Mouse (Mus musculus) heart, postnatal 14 days (tissue): ENCODE results near the gene Tbx21. TPM values are rescaled to one million over a fixed set of nuclear protein-coding genes. Genes with fewer than 3 reads are reported as not detected.

ENCODE experiments used
- DNase-seq, 2 experiments: peaks; one replicate each; pipeline ENCODE4 v3.0.0; 2021 to 2022
- intact Hi-C: fragments of 180-260 bp; cut with DNase I; formaldehyde crosslinking; loops from one replicate; pipeline ENCODE4 v1.15.1; 2025
- total RNA-seq, 2 experiments: library from RNA; stranded (reverse); gene quantifications; 2 replicates each; pipeline ENCODE4 v1.2.3; 2021

The Tbx21 gene
- total RNA-seq, 2 experiments from 2014 or later: 0.12 TPM; not detected in 1

GRCm38 (mm10) chr11:97086365-97086764, 28.8 kb downstream of the Tbx21 start:
- DNase-seq: no peak
- intact Hi-C loops: no loop called here

- intact Hi-C loops: no loop called here
- no peak for DNase-seq
Measured at GRCm38 (mm10) chr11:97084821-97085505, 30.2 kb downstream of the Tbx21 start.

DNA sequence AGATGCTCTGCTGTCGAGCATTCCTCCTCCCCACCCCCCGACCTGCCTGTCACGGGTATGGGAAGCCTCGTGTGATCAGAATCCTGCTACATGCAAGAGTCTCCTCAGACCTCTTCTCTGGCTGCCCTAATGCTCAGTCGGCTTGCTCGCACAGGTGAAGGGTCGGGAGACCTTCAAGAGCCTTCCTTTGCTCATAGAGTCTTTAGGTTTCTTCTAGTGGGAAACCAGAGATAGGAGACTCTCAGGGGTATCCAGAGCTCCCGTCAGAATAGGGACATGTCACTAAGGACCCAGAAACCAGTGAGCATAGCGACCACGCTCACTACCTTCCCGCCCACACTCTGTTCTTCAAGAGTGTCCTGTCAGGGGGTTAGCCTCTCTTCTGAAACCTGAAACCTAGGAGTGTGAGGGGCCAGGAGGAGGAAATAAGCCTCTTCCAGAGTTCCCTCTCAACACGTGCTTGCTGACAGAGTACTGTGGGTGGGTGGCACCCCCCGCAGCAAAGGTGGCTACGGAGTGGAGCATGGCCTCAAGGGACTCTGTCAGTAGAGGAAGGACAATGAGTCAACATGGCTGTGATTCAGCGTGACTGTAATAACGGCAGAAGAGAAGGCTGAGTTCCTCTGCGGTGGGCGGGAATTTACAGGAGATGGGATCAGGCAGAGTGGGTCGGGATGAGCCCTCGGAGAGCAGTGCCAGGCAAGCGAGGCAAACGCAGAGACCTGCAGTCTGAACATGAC, 31.6 kb downstream of the Tbx21 start:
- intact Hi-C loops: no loop called here
- DNase-seq: no peak

- peak; percentile 39 to 57 for DNase-seq
- intact Hi-C loops: no loop called here
Measured at GRCm38 (mm10) chr11:97082977-97083376, 32.2 kb downstream of the Tbx21 start.

DNA sequence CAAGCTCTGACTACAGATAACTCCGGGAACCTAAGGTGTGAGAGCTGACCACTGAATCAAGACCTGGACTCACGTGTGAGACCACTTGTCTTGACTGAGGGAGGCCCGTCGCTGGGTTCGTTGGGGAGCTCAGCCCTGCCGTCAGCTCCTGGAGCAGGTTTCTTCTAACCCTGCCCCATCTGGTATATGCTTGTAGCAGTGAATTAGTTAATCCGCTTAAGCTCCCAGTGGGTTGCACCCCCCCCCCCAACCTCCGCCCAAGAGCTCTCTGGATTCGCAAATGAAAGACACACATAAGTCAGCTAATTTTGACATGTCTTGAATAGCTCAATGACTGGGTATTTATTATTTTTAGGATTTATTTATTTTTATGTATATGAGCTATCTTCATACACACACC, 34.8 kb downstream of the Tbx21 start:
- DNase-seq: no peak
- intact Hi-C loops: no loop called here

DNA sequence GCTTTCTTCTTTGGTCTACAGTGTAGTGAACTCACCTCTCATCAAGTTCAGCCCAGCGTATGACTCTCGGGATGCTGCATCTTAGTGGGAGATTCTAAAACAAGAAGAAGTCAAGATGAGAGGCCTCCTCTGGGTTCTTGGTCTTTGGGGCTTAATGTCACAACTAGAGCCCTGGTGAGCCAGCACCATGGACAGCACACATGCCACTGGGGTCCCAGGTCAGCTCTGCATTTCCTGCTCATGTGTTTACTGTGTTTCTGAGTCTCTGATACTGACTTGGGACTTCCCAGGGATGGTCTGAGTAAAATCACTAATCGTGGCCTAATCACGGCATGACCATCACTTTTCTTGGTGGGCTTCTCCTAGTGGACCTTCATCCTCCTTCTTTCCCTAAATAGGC, 36.4 kb downstream of the Tbx21 start:
- intact Hi-C loops: loop anchor here (10.0 kb wide), 1 partner anchor 246 kb away; no protein-coding TSS in a partner anchor
- peak in 1 of 2 experiments; percentile 40 for DNase-seq

DNA sequence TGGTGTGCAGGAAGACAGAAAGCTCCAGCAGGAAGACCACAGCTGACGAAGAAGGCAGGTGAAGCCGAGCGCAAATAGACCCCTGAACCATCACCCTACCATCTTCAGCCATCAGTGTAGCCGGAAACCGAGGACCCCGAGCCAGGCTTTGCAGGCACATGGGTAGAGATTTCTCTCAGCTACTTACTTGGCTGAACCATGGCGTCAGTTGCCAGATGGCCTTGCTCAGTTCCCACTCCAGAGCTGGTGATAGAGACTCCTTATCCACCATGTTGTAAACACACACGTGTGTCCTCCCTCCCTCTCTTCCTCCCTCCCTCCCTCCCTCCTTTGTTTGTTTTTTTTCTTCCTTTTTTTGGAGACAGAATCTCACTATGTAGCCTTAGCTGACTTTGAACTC, 40.9 kb downstream of the Tbx21 start:
- DNase-seq: no peak
- intact Hi-C loops: loop anchor here (10.0 kb wide), 1 partner anchor 251 kb away; no protein-coding TSS in a partner anchor

DNA sequence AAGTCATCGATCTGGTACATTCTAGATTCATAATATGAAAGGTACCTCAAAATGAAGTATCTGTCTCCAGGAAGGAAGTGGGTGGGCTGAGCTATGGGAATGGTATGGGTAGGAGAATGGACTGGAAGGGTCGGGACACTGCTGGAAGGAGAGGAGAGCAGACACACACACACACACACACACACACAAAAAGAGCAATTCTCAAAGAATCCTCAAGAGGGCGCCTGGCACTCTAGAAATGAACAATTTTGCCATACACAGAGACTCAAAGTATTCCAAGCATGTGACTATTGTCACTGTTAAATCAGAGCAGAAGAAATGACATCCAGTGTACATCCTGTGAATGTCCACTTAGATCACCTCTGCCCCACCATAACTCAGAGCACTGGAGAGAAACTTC, 42.6 kb downstream of the Tbx21 start:
- DNase-seq: peak; percentile 32 to 55

DNA sequence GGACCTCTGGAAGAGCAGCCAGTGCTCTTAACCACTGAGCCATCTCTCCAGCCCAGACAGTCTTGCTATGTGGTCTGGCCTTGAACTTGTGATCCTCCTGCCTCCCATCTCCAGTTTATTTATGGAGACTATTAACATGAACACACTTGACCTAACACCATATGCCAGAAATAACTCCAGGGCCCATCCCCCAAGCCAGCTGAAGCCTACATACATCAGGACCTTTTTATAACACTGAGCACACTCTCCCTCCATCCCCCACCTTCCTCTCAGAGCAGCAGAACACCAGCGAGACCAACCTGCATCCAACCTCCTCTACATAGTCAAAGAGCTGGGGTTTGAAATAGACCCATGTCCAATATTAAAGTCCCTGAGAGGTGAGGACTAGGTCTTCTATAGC, 44.0 kb downstream of the Tbx21 start:
- DNase-seq: peak in 1 of 2 experiments; percentile 21

More for the DNA sequence above, 42.6 kb downstream of the Tbx21 start:
- intact Hi-C loops: loop anchor here (2.0 to 10.0 kb wide), 3 partner anchors 74 to 252 kb away; no protein-coding TSS in a partner anchor

GRCm38 (mm10) chr11:97069770-97070169, 45.4 kb downstream of the Tbx21 start:
- DNase-seq: no peak
- intact Hi-C loops: loop anchor here (10.0 kb wide), 1 partner anchor 255 kb away; no protein-coding TSS in a partner anchor

More for the DNA sequence above, 44.0 kb downstream of the Tbx21 start:
- intact Hi-C loops: loop anchor here (10.0 kb wide), 1 partner anchor 254 kb away; no protein-coding TSS in a partner anchor

GRCm38 (mm10) chr11:97069333-97069732, 45.8 kb downstream of the Tbx21 start:
- no peak for DNase-seq
- intact Hi-C loops: no loop called here

GRCm38 (mm10) chr11:97066656-97067360, 48.3 kb downstream of the Tbx21 start:
- intact Hi-C loops: no loop called here
- no peak for DNase-seq

DNA sequence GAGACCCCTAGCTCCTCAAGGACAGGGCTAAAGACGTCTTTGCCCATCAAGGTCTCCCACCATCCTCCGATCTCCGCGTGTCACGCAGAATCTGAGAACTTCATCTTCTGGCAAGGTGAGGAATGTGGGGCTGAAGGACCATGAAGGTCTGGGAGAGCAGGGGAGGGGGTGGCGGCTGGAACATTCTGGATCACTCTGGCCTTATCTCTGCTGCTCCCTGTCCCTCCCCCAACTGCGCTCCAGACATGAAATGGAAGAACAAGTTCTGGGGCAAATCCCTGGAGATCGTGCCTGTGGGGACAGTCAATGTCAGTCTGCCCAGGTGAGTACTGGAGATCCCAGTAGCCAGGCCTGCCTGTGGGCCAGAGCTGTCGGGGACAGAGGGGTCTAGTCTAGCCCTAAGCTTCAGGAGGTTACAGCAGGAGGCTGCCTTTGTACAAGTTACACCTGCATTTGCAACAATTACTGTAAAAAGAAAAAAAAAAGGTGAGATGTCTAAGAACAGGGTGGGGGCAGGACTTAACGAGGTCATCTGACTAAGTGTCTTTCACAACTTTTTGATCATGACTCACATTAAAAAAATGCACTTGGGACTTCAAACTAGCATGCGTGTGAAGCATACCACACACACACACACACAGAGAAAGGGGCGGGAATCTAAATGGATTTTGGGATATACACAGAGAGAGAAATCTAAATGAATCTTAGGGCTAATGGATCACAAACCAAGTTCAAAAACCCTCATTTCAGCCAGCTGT, 49.4 kb downstream of the Tbx21 start:
- intact Hi-C loops: no loop called here
- DNase-seq: no peak

DNA sequence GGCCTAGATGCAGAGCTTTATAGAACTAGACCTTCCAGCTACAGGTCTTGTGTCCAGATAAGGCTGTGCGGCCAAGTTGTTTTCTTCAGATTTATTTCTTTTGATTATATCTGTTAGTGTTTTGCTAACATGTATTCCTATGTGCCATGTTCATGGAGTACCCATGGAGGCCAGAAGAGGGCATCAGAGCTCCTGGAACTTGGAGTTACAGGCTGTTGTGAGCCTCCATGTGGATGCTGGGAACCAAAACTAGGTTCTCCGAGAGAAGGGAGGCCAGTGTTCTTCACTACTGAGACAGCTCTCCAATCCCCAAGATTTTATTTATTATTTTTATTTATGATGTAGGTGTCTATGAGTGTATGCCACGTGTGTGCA, 51.2 kb downstream of the Tbx21 start:
- no peak for DNase-seq
- intact Hi-C loops: no loop called here

DNA sequence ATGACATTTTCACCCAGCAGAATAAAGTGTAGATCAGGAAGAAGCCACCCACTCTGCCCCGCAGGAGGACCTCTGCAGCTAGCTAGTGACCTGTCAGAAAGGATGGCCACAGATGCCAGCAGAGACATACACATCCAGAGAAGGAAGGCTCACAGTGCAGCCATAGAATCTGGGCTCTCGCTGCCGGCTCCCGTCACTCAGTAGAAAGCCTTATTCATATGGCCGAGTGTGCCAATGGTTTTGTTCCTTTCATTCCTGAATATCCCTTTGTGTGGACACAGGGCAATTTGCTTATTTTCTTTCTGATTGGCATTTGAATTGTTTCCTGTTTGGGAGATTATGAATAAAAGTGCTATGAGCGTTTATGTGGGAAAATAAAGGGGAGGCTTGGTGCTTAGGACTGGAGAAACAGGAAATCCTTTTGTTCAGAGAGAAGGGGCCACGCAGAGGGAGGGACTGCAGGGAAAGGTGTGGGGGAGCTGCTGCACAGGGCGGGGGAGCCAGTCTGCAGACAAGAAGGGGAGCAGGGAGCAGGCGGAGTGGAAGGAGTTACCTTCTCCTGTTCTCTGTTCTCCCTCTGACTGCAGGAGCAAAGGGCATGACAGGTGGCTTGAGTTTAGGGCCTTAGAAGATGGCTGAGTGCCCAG, 51.7 kb downstream of the Tbx21 start:
- intact Hi-C loops: no loop called here

DNA sequence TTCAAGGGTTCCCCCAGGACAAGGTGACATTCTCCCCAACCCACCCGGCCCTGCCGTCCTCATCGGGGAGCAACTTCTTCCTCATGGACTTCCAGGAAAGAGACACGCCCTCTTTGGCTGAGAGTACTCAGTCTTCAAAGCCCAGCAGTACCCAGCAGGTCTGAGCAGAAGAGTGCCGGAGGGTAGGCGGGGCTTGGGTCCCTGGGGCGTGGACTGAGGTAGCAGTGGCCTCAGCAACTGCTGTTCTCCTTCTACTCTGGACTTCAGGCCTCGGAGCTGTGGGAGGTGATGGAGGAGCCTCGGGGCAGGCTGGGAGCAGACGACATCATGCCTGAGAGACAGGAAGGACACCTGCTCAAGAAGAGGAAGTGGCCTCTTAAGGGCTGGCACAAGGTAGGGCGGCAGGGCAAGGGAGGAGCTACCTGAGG, 62.9 kb downstream of the Tbx21 start:
- DNase-seq: no peak
- intact Hi-C loops: no loop called here

More for the DNA sequence above, 51.7 kb downstream of the Tbx21 start:
- no peak for DNase-seq

DNA sequence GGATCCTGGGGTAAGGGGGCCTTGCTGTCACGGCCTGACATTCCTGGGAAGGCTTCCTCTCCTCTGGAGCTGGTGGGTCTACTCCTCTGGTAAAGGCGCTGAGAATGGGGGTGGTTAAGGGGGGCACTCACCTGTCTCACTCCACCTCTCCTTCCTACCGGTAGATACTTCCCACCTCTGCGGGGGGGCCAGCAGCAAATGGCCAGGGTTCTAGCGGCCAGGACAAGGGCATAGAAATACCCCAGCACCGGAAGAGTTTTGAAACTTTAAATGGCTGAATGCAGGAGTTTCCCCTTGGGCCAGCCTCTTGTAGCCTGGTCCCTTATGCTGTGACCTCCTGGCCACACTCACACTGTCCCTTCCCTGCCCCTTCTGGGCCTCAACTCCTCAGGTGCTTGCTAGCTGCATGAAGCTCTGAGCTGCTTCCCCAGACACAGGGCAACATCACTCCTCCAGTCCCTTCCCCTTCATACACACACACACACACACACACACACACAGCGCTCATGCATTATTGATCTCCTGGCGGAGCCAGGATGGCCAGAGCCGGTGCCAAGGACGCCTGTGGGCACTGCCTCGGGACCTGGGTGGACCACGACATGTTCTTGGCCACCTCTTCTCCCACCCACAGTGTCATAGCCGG, 64.1 kb downstream of the Tbx21 start:
- intact Hi-C loops: no loop called here
- DNase-seq: no peak

DNA sequence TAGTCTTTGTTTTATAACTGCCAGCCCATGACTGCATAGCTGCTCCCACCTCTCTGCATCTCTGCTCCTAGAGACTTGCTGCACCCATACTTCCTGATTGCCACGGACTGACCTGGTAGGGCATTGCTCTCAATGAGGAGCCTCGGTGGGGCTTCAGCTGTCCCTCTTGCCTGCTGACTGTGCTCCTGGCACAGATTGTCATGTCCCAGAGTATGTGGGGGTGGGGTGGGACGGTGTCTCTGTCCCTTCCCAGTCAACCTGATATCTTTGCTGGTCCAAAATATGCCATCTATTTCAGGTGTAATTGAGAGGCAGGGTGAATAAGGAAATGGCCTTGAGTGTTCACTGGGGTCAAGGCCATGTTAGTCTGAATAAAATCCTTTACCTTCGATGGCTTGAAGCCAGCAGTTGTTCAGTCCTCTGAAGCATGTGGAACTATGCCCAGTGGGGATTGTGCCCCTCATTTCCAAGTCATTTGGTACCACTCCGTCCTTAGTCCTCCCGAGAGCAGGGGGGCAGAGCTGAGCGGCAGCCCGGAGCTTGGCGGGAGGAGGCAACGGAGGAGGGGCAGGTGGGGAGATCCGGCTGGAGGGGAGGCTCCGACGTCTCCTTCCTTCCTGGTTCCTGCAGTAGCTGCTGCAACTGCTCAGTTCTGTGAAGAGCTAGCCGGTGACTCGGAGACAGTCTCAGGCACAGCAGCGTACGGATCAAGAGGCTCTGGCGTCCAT, 64.8 kb downstream of the Tbx21 start, which contains the start of gene Osbpl7:
Gene Osbpl7 (plus strand): TSS at position 413 of the 728 bp plus-strand sequence.
- DNase-seq: peak; percentile 73 to 78
- intact Hi-C loops: no loop called here
